Mouse (Mus musculus) granulocyte monocyte progenitor cell, adult 5-6 weeks (primary cell): ENCODE data around the gene Hoxc11. TPM values are rescaled to one million over a fixed set of nuclear protein-coding genes. Genes with fewer than 3 reads are reported as not detected.

Experiments
- ATAC-seq: replicated peaks from 2 replicates; pipeline ENCODE4 v1.8.0; 2016; ENCODE audit warnings: mild to moderate bottlenecking, moderate TSS enrichment, inconsistent platforms; ENCODE audit not compliant: poor library complexity, severe bottlenecking
- total RNA-seq, 2 experiments: library from RNA; stranded (forward) in 1 of 2; stranded (reverse) in 1 of 2; fragments of 200-712, 200-1000 nt in 1 of 2; fragments of >200 nt in 1 of 2; fragmentation: Nextera tagmentation in 1 of 2; gene quantifications; 2 replicates each; pipeline ENCODE4 v1.2.3; 2014 to 2017

Hoxc11 gene
- total RNA-seq, 2 experiments from 2014 or later: not detected

- ATAC-seq: no peak
These were observed 26.1 kb downstream of the Hoxc11 start for GRCm38 (mm10) chr15:102980352-102980751.

GRCm38 (mm10) chr15:102980912-102981311 is 26.7 kb downstream of the Hoxc11 start:
- ATAC-seq: no peak

- ATAC-seq: peak; percentile 25; the same call in 1 of the 2 replicates
These were observed 27.4 kb downstream of the Hoxc11 start for GRCm38 (mm10) chr15:102981379-102982288.

GRCm38 (mm10) chr15:102983716-102984115 is 29.5 kb downstream of the Hoxc11 start:
- no peak for ATAC-seq

DNA sequence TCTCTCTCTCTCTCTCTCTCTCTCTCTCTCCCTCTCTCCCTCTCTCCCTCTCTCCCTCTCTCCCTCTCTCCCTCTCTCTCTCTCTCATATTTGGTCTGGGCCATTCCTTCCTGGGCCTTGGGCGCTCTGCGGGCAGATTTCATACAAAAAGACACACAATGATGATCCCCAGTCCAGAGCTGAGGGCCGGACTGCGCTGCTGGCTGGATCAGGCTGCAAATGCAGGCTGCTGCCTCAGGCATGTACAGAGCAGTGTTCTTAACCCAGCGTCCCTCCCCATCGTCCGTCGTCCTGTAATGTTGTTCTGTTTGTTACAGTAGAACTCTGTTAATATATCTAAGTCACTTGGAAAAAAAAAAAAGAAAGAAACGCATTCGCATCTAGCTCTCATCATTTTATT is 30.3 kb downstream of the Hoxc11 start:
- ATAC-seq: no peak

DNA sequence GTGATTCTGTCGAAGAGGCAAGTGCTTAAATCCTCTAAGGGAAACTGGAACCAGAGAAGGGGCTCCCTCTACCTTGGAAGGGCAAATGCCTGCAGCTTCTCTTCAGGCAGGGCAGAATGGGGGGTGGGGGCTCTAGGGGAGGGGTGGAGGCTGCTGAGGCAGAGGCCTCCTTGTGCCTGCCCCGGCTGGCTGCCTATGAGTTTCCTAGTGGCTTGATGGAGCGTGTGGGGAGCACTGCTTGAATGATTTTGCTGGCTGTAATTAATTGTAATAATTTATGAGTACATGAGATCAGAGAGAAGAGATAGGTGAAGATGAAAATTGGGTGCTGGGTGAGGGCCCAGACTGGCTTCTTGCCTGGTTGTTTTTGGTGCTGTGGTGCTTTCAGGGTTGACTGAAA is 30.7 kb downstream of the Hoxc11 start:
- no peak for ATAC-seq

DNA sequence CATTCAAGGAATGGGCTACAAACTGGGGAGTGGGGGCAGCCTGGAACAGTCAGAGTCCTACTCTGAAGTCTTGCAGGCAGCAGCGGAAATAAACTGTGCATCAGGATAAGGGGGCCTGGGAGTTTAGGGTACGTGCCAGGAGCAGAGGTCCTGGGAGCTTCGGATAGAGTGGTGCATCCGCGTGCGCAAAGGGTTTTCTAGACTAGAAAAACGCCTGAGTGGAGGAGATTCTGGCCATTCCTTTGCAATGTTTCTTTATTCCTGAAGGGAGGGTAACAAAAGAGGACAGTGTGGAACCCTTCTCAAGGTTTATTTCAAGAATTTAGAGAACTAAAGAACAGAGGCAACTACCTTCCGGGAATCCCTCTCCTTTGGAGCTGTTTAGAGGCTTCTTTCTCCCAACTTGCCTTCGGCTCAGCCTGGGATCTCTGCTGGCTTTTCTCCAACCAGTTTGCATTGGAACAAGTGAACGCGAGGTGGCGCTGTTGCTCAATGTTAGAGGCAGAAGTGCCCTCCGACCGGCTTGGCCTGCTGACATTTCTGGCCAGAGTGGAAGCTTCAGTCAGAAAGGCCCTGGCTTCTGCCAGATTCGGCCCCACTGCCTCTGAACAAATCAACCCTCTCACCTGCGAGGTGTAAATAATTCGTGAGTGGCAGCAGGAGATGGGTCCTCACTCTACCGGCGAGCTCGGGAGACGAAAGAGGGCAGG is 33.1 kb downstream of the Hoxc11 start:
- peak; percentile 87 for ATAC-seq

DNA sequence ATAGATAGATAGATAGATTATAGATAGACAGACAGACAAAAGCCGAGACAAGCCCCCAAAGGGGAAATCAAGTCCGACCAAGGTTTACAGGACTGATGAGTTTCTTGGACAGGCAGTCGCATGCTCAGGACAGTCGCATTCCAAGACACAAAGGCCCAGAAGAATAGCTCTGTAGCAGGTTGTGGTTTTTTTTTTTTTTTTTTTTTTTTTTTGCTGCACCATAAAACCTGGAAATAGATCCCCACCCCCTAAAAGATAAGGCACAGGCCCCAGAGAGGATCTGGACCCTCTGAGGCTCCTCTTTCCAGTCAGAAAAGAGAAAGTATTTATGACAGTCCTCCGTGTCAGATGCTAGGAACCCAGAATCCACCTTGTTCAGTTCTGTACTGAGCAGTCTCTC is 33.9 kb downstream of the Hoxc11 start:
- ATAC-seq: no peak

- ATAC-seq: no peak
These were observed 36.5 kb downstream of the Hoxc11 start, which contains the start of gene Hoxc8 for GRCm38 (mm10) chr15:102990461-102991397. Gene Hoxc8 (plus strand): TSS chr15:102990607.

- ATAC-seq: no peak
These were observed 37.6 kb downstream of the Hoxc11 start for GRCm38 (mm10) chr15:102991782-102992181.

- no peak for ATAC-seq
These were observed 38.0 kb downstream of the Hoxc11 start for GRCm38 (mm10) chr15:102992206-102992605.

DNA sequence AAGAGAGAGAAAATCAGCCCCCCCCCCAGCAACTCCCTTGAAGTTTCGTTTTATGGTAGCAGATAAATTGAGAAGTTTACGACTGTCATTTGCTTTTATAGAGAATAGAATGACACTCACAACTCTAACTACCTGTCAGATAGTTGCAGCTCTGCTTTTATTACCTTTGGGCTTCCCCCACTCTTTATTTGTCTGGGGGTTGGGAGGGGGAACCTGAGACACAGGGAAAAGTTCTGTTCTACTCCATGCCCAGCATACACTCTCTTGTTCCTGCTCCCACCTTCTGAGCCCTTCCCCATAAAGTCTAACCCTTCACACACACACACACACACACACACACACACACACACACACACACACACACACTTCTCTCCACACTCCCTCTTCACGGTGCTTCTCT is 38.6 kb downstream of the Hoxc11 start:
- ATAC-seq: no peak

- no peak for ATAC-seq
These were observed 42.3 kb downstream of the Hoxc11 start for GRCm38 (mm10) chr15:102996548-102996947.

- no peak for ATAC-seq
These were observed 43.2 kb downstream of the Hoxc11 start for GRCm38 (mm10) chr15:102997431-102997830.

DNA sequence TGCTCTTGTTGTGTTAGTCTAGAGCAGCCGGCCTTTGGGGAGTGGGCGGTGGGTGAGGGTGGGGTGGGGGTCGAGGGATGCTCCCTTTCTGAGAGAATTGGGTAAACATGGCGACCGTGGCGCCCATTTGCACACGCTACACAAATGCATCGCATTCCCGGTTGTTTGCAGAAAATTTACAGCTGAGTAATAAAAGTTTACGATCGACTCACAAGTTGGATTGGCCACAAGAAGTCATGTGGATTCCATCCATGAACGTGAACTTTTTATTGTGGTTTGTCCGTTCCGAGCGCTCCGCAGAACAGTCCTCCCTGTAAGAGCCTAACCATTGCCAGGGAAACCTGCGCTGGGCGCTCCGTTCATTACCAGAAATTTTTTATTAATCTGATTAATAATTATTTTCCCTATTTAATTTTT is 43.7 kb downstream of the Hoxc11 start, which contains the start of gene Hoxc6:
Gene Hoxc6 (plus strand): TSS at position 319 of the 417 bp plus-strand sequence.
- no peak for ATAC-seq

DNA sequence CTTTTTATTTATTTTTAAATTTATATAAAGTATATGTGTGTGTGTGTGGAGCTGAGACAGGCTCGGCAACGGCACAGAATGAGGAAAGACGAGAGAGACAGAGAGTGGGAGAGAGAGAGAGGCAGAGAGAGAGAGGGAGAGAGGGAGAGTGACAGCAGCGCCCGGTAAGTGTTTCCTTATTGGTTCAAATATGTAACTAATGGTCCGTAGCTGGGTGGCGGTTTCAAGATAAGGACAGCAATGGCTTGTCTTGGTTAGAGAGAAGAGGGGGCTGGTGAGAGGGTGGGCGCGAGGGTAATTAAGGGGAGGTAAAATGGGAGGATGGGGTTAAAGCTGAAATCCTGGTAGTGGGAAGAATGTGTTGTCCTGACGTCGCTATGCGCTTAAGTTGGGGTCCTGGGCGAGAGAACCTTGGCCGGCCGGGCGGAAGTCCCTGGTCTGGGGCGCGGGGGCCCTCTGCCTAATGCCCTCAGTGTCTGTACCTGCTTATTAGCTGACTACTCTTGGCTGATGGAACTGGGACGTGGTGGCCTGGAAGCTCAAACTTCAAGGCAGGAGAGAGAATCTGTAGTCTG is 44.5 kb downstream of the Hoxc11 start:
- ATAC-seq: peak; percentile 6; the same call in 1 of the 2 replicates

GRCm38 (mm10) chr15:102999183-102999831 is 45.1 kb downstream of the Hoxc11 start:
- ATAC-seq: peak; percentile 56

GRCm38 (mm10) chr15:102999955-103000354 is 45.7 kb downstream of the Hoxc11 start:
- no peak for ATAC-seq

DNA sequence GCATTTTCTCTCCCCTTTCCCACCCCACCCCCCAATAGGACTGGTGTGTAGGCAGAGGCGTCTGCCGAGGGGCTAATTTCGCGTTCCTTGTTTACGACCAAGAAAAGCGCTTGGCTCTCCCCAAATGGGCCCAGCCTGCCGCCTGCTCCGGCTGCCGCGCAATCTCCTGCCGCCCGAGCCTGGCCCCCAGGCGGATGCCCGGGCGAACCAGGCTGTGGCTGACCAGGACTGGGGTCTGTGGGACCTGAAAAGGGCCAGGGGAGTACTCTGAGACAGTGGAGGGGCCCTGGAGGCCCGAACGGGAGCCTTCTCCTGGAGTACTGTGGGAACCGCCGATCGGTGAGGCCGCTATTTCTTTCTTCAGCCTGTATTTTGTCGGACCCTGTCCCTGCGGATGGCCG is 46.3 kb downstream of the Hoxc11 start:
- ATAC-seq: no peak
